Mouse (Mus musculus) c-Kit-positive CD71-negative TER-119-negative erythroid progenitor cells, embryonic 14.5 days (primary cell): ENCODE measurements around the gene Chtf18.

Source experiments
- DNase-seq: peaks from one replicate; pipeline ENCODE4 v3.0.0-alpha.2; 2013; ENCODE audit warnings: low read depth

The Chtf18 gene

GRCm38 (mm10) chr17:25735246-25735645 lies 8.0 kb upstream of the Chtf18 start:
- no peak for DNase-seq

GRCm38 (mm10) chr17:25732082-25732481 lies 4.9 kb upstream of the Chtf18 start:
- peak; percentile 86 for DNase-seq

- no peak for DNase-seq
These were observed 721 bp upstream of the Chtf18 start for GRCm38 (mm10) chr17:25728009-25728270.

DNA sequence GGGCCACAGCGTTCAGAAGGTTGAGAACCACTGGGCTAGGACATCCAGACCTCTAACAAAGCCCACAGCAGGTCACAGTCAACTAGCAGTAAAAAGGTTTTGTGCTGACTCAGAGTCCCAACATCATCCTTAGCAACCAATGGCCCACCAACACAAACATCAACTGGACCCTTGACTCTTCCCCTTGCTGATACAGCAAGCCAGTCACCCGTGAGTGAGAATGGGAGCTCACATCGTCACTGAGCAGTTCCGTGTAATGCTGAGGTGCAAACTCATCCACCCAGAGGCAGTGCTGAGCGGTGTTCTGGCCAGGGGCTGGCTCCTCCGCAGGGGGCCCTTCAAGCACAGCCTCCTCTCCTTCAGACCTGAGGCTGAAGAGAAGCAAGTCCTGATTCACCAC lies 2.0 kb downstream of the Chtf18 start:
- no peak for DNase-seq

DNA sequence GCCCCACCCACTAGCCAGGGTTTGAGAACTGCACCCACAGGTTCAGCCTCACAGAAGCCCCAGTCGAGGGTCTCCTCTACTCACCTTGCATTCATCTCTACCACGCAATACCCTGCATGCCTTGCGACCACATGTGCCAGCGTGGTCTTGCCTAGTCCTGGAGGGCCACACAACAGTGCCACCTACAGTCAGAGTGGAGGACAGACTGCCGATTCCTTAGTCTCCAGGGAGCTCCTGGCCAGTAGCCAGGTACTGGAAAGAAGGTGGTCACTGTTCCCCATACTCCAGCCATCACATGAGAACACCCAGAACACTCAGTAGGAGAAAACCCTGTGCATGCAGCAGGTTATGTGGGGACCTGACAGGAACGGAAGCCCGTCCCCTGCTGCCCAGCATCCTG lies 3.3 kb downstream of the Chtf18 start:
- DNase-seq, result no peak

GRCm38 (mm10) chr17:25723470-25723869 lies 3.7 kb downstream of the Chtf18 start:
- no peak for DNase-seq

GRCm38 (mm10) chr17:25721476-25721875 lies 5.7 kb downstream of the Chtf18 start:
- no peak for DNase-seq

GRCm38 (mm10) chr17:25717691-25718090 lies 9.5 kb downstream of the Chtf18 start:
- no peak for DNase-seq

DNA sequence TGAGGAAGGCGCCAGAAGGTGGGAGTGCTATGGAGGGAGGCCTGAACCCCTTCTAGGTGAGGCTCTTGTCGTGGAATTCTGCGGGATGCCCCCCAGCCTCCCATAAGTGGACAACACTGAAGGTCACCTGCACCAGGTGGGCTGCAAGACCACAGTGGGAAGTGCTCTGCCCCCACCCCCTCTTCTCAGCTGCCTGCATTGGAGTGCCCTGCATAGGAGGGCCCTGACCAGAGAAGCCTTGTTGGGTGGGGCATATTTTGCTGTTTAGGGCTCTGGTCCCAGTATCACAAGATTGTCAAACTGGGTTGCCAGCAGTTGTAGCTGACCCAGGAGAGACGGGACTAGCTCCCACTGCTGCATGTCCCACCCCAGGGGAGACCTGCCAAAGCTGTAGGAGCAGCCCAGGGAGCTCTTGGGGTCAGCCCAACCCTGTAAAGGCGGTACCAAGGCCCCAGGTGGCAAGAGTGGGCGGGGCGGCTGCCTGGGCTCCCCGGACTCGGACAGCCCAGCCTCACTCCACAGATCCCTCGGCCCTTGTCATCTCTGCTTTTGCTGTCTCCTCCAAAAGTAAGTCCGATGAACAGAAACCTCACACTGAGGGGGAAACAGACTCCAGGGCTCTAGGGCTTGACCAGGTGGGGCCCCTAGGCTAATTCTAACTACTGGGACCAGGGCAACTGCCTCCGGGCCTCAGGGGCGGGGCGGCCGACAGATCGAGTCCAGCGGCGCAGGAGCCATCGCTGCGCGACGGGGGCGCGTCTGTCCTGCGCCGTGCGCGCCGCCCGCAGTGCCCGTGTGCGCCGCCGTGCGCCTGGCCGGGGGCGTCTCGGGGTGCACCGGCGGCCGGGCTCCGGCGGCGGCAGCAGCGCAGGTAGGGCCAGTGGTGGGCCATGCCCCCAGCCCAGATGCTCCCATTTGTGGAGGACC lies 10.2 kb downstream of the Chtf18 start, which contains the start of gene Gng13:
TSS of gene Gng13 (plus strand) at position 461 of the 927 bp plus-strand sequence.
- no peak for DNase-seq

DNA sequence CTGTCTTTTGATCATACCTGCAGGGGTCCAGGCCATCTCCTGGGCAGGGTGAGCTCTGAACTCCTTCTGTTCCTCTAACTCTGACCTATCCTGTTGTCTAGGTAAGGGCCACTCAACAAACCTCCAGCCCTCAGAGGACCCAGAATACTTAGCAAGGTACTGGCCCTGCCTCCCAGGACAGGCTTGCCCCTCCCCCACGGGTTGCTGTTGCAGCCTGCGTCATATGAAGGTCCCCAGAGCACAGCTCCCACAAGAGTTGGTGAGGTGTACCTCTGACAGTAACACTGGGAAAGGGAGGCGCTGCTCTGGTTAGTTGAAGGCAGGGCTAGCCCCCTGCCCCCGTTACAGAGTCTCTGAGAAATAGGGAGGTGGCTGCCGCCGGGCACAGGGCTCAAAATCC lies 11.1 kb downstream of the Chtf18 start:
- DNase-seq, result no peak

- DNase-seq, result no peak
These were observed 11.6 kb downstream of the Chtf18 start for GRCm38 (mm10) chr17:25715627-25716026.

- DNase-seq, result no peak
These were observed 16.1 kb downstream of the Chtf18 start for GRCm38 (mm10) chr17:25711136-25711535.

GRCm38 (mm10) chr17:25709994-25710393 lies 17.2 kb downstream of the Chtf18 start:
- DNase-seq, result no peak

DNA sequence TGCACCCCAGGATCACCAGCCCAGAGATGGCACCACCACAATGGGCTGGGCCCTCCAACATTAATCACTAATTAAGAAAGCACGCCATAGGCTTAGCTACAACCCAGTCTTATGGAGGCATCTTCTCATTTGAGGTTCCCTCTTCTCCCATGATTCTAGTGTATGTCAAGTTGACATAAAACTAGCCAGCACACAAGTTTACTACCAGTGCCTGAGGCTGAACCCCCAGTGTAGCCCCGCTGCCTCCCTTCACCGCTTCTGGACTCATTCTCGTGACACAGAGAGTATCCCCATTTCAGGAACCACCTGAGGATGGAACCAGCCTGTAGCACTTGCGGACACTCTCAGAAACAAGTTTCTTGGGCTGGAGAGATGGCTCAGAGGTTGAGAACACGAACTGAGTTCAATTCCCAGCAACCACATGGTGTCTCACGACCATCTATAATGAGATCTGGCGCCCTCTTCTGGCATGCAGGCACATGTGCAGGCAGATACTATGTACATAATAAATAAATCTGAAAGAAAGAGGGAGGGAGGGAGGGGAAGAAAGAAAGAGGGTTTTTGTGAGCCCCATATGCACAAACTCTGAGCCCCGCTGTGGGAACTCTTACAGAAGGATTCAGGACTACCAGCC lies 26.2 kb downstream of the Chtf18 start:
- no peak for DNase-seq

- DNase-seq, result peak; percentile 78
These were observed 28.8 kb downstream of the Chtf18 start for GRCm38 (mm10) chr17:25698446-25698845.

GRCm38 (mm10) chr17:25696263-25696662 lies 31.0 kb downstream of the Chtf18 start:
- DNase-seq, result no peak

GRCm38 (mm10) chr17:25688922-25689321 lies 38.3 kb downstream of the Chtf18 start:
- no peak for DNase-seq

- no peak for DNase-seq
These were observed 40.9 kb downstream of the Chtf18 start for GRCm38 (mm10) chr17:25686323-25686722.

DNA sequence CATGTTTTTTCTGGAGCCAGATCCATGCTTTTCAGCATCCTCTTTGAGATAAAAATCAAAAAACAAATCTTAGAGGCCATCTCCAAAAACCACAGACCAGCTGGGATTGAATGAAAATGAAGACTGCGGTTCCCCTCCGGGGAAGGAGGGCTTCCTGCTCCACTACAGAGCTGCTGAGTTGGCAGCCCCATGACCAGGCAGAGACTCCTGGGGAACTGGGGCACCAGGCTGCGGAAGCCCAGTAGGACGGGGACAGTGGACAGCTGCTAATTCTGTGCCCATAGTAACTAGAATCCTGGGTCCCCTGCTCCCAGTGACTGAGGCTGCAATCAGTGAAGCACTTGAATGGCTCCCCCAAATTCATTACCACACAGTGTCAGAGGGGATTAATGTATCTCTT lies 45.6 kb downstream of the Chtf18 start:
- DNase-seq, result no peak

GRCm38 (mm10) chr17:25679818-25680217 lies 47.4 kb downstream of the Chtf18 start:
- DNase-seq, result no peak

- DNase-seq, result no peak
These were observed 49.2 kb downstream of the Chtf18 start for GRCm38 (mm10) chr17:25677969-25678368.

DNA sequence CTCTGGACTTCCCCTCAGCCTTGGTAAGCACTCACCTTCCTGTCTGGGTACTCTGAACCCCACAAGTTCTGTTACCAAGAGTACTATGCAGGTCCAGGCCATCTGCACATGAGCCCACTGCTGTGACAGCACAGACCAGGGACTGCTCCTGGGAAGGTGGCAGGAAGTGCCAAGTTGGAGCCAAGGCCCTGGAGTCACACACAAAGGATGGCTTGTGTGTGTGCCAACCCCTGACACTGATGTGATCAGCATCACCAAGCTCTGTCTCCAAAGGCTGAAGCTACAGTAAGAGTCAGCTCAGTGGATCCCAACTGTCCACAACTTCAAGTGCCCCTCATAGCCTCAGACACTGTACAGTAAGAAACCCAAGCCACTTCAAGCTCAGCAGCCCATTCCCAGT lies 54.2 kb downstream of the Chtf18 start:
- DNase-seq, result no peak
